Comparison of ENCODE assay signal across 21 mouse cellular contexts in genomic region chr1:62624836-62625235, GRCm38 (mm10).
DNase-seq lines count a peak whose midpoint lies in the region; ATAC-seq and TF ChIP-seq lines count a peak whose summit lies in the region.
"Had no signal": no experiment of that assay in that cellular context is flagged by ENCODE, and none has a peak within 500 bp of the region (broad histone marks: within the 10 kb centered on the region; RNA-seq: fewer than 3 reads in every experiment).

No protein-coding gene starts in this region.

- H3K4me3 ChIP-seq in midbrain, embryonic 11.5 days (ENCODE audit: low read depth, low read length) = no peak overlapping the region
- H3K4me3 ChIP-seq in midbrain, postnatal 0 days (ENCODE audit: low read depth, low read length) = no peak overlapping the region
- H3K4me3 ChIP-seq in stomach, postnatal 0 days (ENCODE audit: low read depth, low read length) = no peak overlapping the region

- H3K9ac ChIP-seq in midbrain, embryonic 11.5 days (ENCODE audit: low read length) = no peak overlapping the region
- no peak overlapping the region for H3K9ac ChIP-seq in midbrain, postnatal 0 days (replicated peaks; ENCODE audit: low read length, poor library complexity, severe bottlenecking)
- no peak overlapping the region for H3K9ac ChIP-seq in stomach, postnatal 0 days (ENCODE audit: low read length)

- no peak for TF ChIP-seq CTCF in midbrain, postnatal 0 days (IDR thresholded peaks at IDR 0.05)
- TF ChIP-seq CTCF in stomach, postnatal 0 days (IDR thresholded peaks at IDR 0.05; ENCODE audit: low read depth) = no peak

- no peaks in the 10 kb centered on the region for H3K36me3 ChIP-seq in midbrain, embryonic 11.5 days (ENCODE audit: control insufficient read depth, insufficient read depth, low read length)
- H3K36me3 ChIP-seq in midbrain, postnatal 0 days (ENCODE audit: insufficient read depth, low read length) = no peaks in the 10 kb centered on the region
- no peaks in the 10 kb centered on the region for H3K36me3 ChIP-seq in stomach, postnatal 0 days (ENCODE audit: control insufficient read depth, insufficient read depth, low read length)
- H3K36me3 ChIP-seq: G1E had no signal

- no peak overlapping the region for H3K4me2 ChIP-seq in midbrain, embryonic 11.5 days
- H3K4me2 ChIP-seq in midbrain, postnatal 0 days (ENCODE audit: low read depth, low read length, poor library complexity, severe bottlenecking) = no peak overlapping the region
- H3K4me2 ChIP-seq in stomach, postnatal 0 days (replicated peaks; ENCODE audit: low read depth) = no peak overlapping the region

- 94% methylated on average over 6 of the region's 6 CpGs for WGBS in midbrain, embryonic 11.5 days
- WGBS in midbrain, postnatal 0 days = 92% methylated on average over 6 of the region's 6 CpGs
- 89% methylated on average over 6 of the region's 6 CpGs for WGBS in stomach, postnatal 0 days

- H3K4me1 ChIP-seq in midbrain, embryonic 11.5 days (ENCODE audit: control insufficient read depth, insufficient read depth, low read length) = no peaks in the 10 kb centered on the region
- H3K4me1 ChIP-seq in midbrain, postnatal 0 days (ENCODE audit: insufficient read depth, low read length) = no peaks in the 10 kb centered on the region
- H3K4me1 ChIP-seq in stomach, postnatal 0 days (replicated peaks; ENCODE audit: control insufficient read depth, insufficient read depth) = no peaks in the 10 kb centered on the region

- H3K27me3 ChIP-seq in midbrain, embryonic 11.5 days (ENCODE audit: control insufficient read depth, insufficient read depth, low read length) = no peaks in the 10 kb centered on the region
- H3K27me3 ChIP-seq in midbrain, postnatal 0 days (ENCODE audit: insufficient read depth, low read length) = no peaks in the 10 kb centered on the region
- H3K27me3 ChIP-seq in stomach, postnatal 0 days (ENCODE audit: control insufficient read depth, insufficient read depth, low read length) = no peaks in the 10 kb centered on the region
- H3K27me3 ChIP-seq: CH12.LX, Patski had no signal

- ATAC-seq in midbrain, embryonic 11.5 days (ENCODE audit: low FRiP score) = no peak
- ATAC-seq in midbrain, postnatal 0 days (ENCODE audit: low FRiP score) = no peak
- ATAC-seq in stomach, postnatal 0 days (ENCODE audit: low FRiP score, low TSS enrichment) = no peak
- ATAC-seq: activated CD4-positive, CD25-positive, alpha-beta regulatory T cell, adult 4 months; CD4-positive, CD25-positive, alpha-beta regulatory T cell, adult 4 months; Patski had no signal

- no peaks in the 10 kb centered on the region for H3K9me3 ChIP-seq in midbrain, embryonic 11.5 days (ENCODE audit: control insufficient read depth, low read length)
- H3K9me3 ChIP-seq in midbrain, postnatal 0 days (ENCODE audit: low read length) = no peaks in the 10 kb centered on the region
- no peaks in the 10 kb centered on the region for H3K9me3 ChIP-seq in stomach, postnatal 0 days (ENCODE audit: control insufficient read depth, low read length)
- H3K9me3 ChIP-seq: G1E had no signal

- TF ChIP-seq EP300 in stomach, postnatal 0 days (optimal IDR thresholded peaks at IDR 0.05) = no peak

- H3K27ac ChIP-seq in midbrain, embryonic 11.5 days (ENCODE audit: low read depth, low read length) = no peak overlapping the region
- H3K27ac ChIP-seq in midbrain, postnatal 0 days (ENCODE audit: low read depth, low read length) = no peak overlapping the region
- H3K27ac ChIP-seq in stomach, postnatal 0 days (replicated peaks) = no peak overlapping the region

- DNase-seq in heart, adult 11 months = peak; percentile 52
- no peak for DNase-seq in heart, adult 9 months (ENCODE audit: low spot score in 2 of 2)
- DNase-seq in midbrain, embryonic 11.5 days (ENCODE audit: low spot score, missing footprints) = peak; percentile 73
- DNase-seq in midbrain, postnatal 0 days (ENCODE audit: low spot score) = no peak
- DNase-seq in stomach, postnatal 0 days (ENCODE audit: low spot score) = peak; percentile 1
- no peak for DNase-seq in cerebellum, postnatal 4 days (ENCODE audit: low spot score in 2 of 2)
- DNase-seq: adrenal gland, adult 2 months; adrenal gland, adult 8-10 months; adrenal gland, postnatal 10 days; adrenal gland, postnatal 14 days; adrenal gland, postnatal 25 days; adrenal gland, postnatal 36 days; B cell, adult 2 months; cerebellum, adult 11 months; cerebellum, adult 11-12 months; cerebellum, adult 18-20 months had no signal

Comparison
In these comparisons a context has a peak if more than half of its experiments do, and no peak if none do; other contexts are left out.
1. DNase-seq: peak in heart, adult 11 months (single experiment), midbrain, embryonic 11.5 days (single experiment) and stomach, postnatal 0 days (single experiment); none in heart, adult 9 months (0 of 2), midbrain, postnatal 0 days (single experiment) and cerebellum, postnatal 4 days (0 of 2).